Mouse (Mus musculus): ENCODE results near the gene Padi2. TPM values are rescaled to one million over a fixed set of nuclear protein-coding genes. Genes with fewer than 3 reads are reported as not detected.

The Padi2 gene
- polyA plus RNA-seq, 1 experiment from 2014 or later, result 2.4 TPM

GRCm38 (mm10) chr4:140891525-140892162 lies 14.5 kb upstream of the Padi2 start:
- 88% methylated on average over 14 of the region's 14 CpGs for WGBS
- H3K4me3 ChIP-seq (ENCODE audit: low read depth, low read length), result no peak overlapping the region
- no peaks in the 10 kb centered on the region for H3K4me1 ChIP-seq (replicated peaks; ENCODE audit: control insufficient read depth, insufficient read depth, low read length)
- H3K27me3 ChIP-seq (replicated peaks; ENCODE audit: control insufficient read depth, insufficient read depth, low read length), result no peaks in the 10 kb centered on the region
- no peaks in the 10 kb centered on the region for H3K36me3 ChIP-seq (ENCODE audit: control insufficient read depth, insufficient read depth, low read length)
- ATAC-seq (replicated peaks; ENCODE audit: low FRiP score) (no peak), DNase-seq (ENCODE audit: low spot score) (no peak)
- H3K9me3 ChIP-seq (ENCODE audit: control insufficient read depth, low read length), result no peaks in the 10 kb centered on the region
- H3K4me2 ChIP-seq, result no peak overlapping the region
- no peak overlapping the region for H3K9ac ChIP-seq (ENCODE audit: low read depth, low read length)
- H3K27ac ChIP-seq (ENCODE audit: low read depth, low read length), result no peak overlapping the region

GRCm38 (mm10) chr4:140892163-140892530 lies 14.0 kb upstream of the Padi2 start:
- DNase-seq (ENCODE audit: low spot score) (no peak), ATAC-seq (replicated peaks; ENCODE audit: low FRiP score) (no peak)
- 64% methylated on average over 1 of the region's 1 CpGs for WGBS

DNA sequence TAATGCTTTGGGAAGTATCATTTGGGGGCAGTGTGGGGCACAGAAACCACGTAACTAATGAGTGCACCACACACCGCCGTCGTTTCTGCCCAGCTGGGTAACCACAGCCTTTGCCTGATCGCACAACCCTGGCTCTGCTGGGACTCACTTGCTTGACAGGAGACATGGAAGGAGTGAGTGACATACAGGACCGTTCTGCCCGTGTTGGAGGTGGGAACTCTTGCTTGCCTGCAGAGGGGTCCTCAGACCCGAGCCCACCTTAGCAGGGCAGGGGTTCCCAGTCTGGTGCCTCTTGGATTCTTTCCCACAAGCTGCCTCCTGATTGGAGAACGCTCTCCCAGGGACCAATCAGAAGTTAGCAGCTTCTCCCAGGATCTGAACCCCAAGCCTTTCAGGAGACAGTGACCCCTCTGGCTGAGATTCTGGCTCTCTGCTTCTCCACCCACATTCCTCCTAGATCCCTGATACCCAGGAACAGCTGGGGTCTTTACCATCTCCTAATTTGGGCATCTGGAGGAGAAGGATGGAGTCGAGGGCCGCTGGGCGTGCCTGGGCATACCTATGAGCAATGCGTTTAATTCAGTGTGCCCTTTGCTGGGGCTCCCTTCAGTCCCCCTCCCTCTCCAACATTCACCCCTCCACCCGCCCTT lies 1.2 kb upstream of the Padi2 start:
- H3K9ac ChIP-seq (ENCODE audit: low read depth, low read length), result no peak overlapping the region
- peaks cover 29% of the 10 kb centered on the region for H3K27me3 ChIP-seq (replicated peaks; ENCODE audit: control insufficient read depth, insufficient read depth, low read length)
- H3K9me3 ChIP-seq (ENCODE audit: control insufficient read depth, low read length), result no peaks in the 10 kb centered on the region
- H3K4me1 ChIP-seq (replicated peaks; ENCODE audit: control insufficient read depth, insufficient read depth, low read length), result 0 out of 2 replicates have a peak, but pooled peaks cover 7% of the 10 kb centered on the region
- WGBS, result 38% methylated on average over 14 of the region's 14 CpGs
- DNase-seq (ENCODE audit: low spot score) (no peak), ATAC-seq (replicated peaks; ENCODE audit: low FRiP score) (no peak)
- peak overlapping the region; percentile 65 for H3K4me2 ChIP-seq
- H3K36me3 ChIP-seq (ENCODE audit: control insufficient read depth, insufficient read depth, low read length), result no peaks in the 10 kb centered on the region
- no peak overlapping the region for H3K27ac ChIP-seq (ENCODE audit: low read depth, low read length)
- no peak overlapping the region for H3K4me3 ChIP-seq (ENCODE audit: low read depth, low read length)

More at GRCm38 (mm10) chr4:140892163-140892530, 14.0 kb upstream of the Padi2 start:
- Histone ChIP-seq H3K4me1 (replicated peaks; ENCODE audit: control insufficient read depth, insufficient read depth, low read length) (no peaks in the 10 kb centered on the region), H3K9ac (ENCODE audit: low read depth, low read length) (no peak overlapping the region), H3K36me3 (ENCODE audit: control insufficient read depth, insufficient read depth, low read length) (no peaks in the 10 kb centered on the region), H3K4me3 (ENCODE audit: low read depth, low read length) (no peak overlapping the region), H3K27me3 (replicated peaks; ENCODE audit: control insufficient read depth, insufficient read depth, low read length) (no peaks in the 10 kb centered on the region), H3K4me2 (no peak overlapping the region), H3K27ac (ENCODE audit: low read depth, low read length) (no peak overlapping the region), H3K9me3 (ENCODE audit: control insufficient read depth, low read length) (no peaks in the 10 kb centered on the region)

DNA sequence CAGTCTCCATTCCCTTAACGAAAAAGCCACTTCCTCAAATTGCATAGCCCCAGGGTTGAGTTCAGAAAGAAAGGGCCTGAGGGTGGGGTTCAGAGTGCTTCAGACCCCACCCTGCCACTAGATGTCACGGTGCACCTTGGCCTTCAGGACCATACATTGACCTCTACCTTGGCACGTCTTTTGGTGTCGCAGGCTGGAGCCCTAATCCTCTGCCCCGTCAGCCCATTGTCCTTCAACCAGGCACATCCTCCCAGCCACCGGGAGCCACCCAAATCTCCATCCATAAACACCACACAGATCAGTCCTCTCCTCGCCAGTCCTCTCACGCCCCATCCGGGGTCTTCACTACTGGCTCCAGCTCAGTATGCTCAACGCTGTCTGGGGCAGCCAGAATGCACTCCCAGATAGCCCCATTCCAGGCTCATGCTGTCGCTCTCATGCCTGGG lies 695 bp upstream of the Padi2 start:
- DNase-seq (ENCODE audit: low spot score), result no peak
- Histone ChIP-seq H3K4me1 (replicated peaks; ENCODE audit: control insufficient read depth, insufficient read depth, low read length) (0 out of 2 replicates have a peak, but pooled peaks cover 7% of the 10 kb centered on the region), H3K4me3 (ENCODE audit: low read depth, low read length) (peak overlapping the region; percentile 40; the same call in 1 of the 2 replicates), H3K4me2 (peak overlapping the region; percentile 65), H3K9me3 (ENCODE audit: control insufficient read depth, low read length) (no peaks in the 10 kb centered on the region), H3K27me3 (replicated peaks; ENCODE audit: control insufficient read depth, insufficient read depth, low read length) (peaks cover 29% of the 10 kb centered on the region), H3K27ac (ENCODE audit: low read depth, low read length) (no peak overlapping the region), H3K36me3 (ENCODE audit: control insufficient read depth, insufficient read depth, low read length) (no peaks in the 10 kb centered on the region), H3K9ac (ENCODE audit: low read depth, low read length) (no peak overlapping the region; the same call in 1 of the 2 replicates)
- WGBS, result 20% methylated on average over 11 of the region's 11 CpGs
- no peak for ATAC-seq (replicated peaks; ENCODE audit: low FRiP score)

DNA sequence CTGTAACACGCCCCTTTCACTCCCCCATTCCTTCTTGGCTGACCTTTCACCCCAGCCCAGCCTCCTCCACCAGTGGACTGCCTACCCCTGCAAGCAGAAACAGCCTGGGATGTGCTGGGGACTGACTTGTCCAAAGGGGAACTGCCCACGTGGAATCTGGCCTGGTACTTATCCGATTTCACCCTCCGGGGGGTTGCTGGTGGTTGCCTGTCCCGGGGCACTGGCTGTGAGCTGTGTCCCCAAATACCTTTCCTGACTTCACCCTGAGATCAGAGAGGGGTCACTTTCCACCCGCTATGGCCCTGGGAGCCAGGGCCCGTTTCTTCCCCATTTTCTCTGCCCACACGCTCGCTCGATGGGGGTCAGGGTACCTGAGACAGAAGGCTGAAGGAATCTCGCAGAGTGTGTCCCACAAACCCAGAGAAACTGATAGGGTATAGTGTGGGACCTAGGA lies 710 bp downstream of the Padi2 start:
- no peak overlapping the region for H3K4me2 ChIP-seq
- H3K4me1 ChIP-seq (replicated peaks; ENCODE audit: control insufficient read depth, insufficient read depth, low read length), result 0 out of 2 replicates have a peak, but pooled peaks cover 7% of the 10 kb centered on the region
- no peak overlapping the region for H3K27ac ChIP-seq (ENCODE audit: low read depth, low read length)
- no peaks in the 10 kb centered on the region for H3K9me3 ChIP-seq (ENCODE audit: control insufficient read depth, low read length)
- no peaks in the 10 kb centered on the region for H3K36me3 ChIP-seq (ENCODE audit: control insufficient read depth, insufficient read depth, low read length)
- peaks cover 29% of the 10 kb centered on the region for H3K27me3 ChIP-seq (replicated peaks; ENCODE audit: control insufficient read depth, insufficient read depth, low read length)
- H3K9ac ChIP-seq (ENCODE audit: low read depth, low read length), result no peak overlapping the region
- no peak overlapping the region for H3K4me3 ChIP-seq (ENCODE audit: low read depth, low read length)
- 54% methylated on average over 11 of the region's 11 CpGs for WGBS
- DNase-seq (ENCODE audit: low spot score) (no peak), ATAC-seq (replicated peaks; ENCODE audit: low FRiP score) (no peak)

- DNase-seq (ENCODE audit: low spot score) (no peak), ATAC-seq (replicated peaks; ENCODE audit: low FRiP score) (no peak)
- Histone ChIP-seq H3K36me3 (ENCODE audit: control insufficient read depth, insufficient read depth, low read length) (no peaks in the 10 kb centered on the region), H3K27me3 (replicated peaks; ENCODE audit: control insufficient read depth, insufficient read depth, low read length) (peaks cover 29% of the 10 kb centered on the region), H3K27ac (ENCODE audit: low read depth, low read length) (no peak overlapping the region), H3K4me2 (no peak overlapping the region), H3K4me3 (ENCODE audit: low read depth, low read length) (no peak overlapping the region), H3K9me3 (ENCODE audit: control insufficient read depth, low read length) (no peaks in the 10 kb centered on the region), H3K9ac (ENCODE audit: low read depth, low read length) (no peak overlapping the region), H3K4me1 (replicated peaks; ENCODE audit: control insufficient read depth, insufficient read depth, low read length) (0 out of 2 replicates have a peak, but pooled peaks cover 7% of the 10 kb centered on the region)
- 63% methylated on average over 12 of the region's 12 CpGs for WGBS
These were observed 1.3 kb downstream of the Padi2 start for GRCm38 (mm10) chr4:140907306-140908024.

- peaks cover 29% of the 10 kb centered on the region for H3K27me3 ChIP-seq (replicated peaks; ENCODE audit: control insufficient read depth, insufficient read depth, low read length)
- no peak overlapping the region for H3K27ac ChIP-seq (ENCODE audit: low read depth, low read length)
- 0 out of 2 replicates have a peak, but pooled peaks cover 7% of the 10 kb centered on the region for H3K4me1 ChIP-seq (replicated peaks; ENCODE audit: control insufficient read depth, insufficient read depth, low read length)
- peak; percentile 69 for ATAC-seq (replicated peaks; ENCODE audit: low FRiP score)
- H3K36me3 ChIP-seq (ENCODE audit: control insufficient read depth, insufficient read depth, low read length), result no peaks in the 10 kb centered on the region
- 44% methylated on average over 5 of the region's 5 CpGs for WGBS
- no peak for DNase-seq (ENCODE audit: low spot score)
- no peaks in the 10 kb centered on the region for H3K9me3 ChIP-seq (ENCODE audit: control insufficient read depth, low read length)
- H3K4me2 ChIP-seq, result no peak overlapping the region
- H3K9ac ChIP-seq (ENCODE audit: low read depth, low read length), result no peak overlapping the region
- H3K4me3 ChIP-seq (ENCODE audit: low read depth, low read length), result no peak overlapping the region
These were observed 2.5 kb downstream of the Padi2 start for GRCm38 (mm10) chr4:140908627-140909026.

- H3K36me3 ChIP-seq (ENCODE audit: control insufficient read depth, insufficient read depth, low read length), result no peaks in the 10 kb centered on the region
- H3K9me3 ChIP-seq (ENCODE audit: control insufficient read depth, low read length), result no peaks in the 10 kb centered on the region
- 77% methylated on average over 4 of the region's 4 CpGs for WGBS
- ATAC-seq (replicated peaks; ENCODE audit: low FRiP score) (no peak), DNase-seq (ENCODE audit: low spot score) (no peak)
- 0 out of 2 replicates have a peak, but pooled peaks cover 7% of the 10 kb centered on the region for H3K4me1 ChIP-seq (replicated peaks; ENCODE audit: control insufficient read depth, insufficient read depth, low read length)
- no peak overlapping the region for H3K27ac ChIP-seq (ENCODE audit: low read depth, low read length)
- no peak overlapping the region for H3K9ac ChIP-seq (ENCODE audit: low read depth, low read length)
- H3K27me3 ChIP-seq (replicated peaks; ENCODE audit: control insufficient read depth, insufficient read depth, low read length), result peaks cover 26% of the 10 kb centered on the region
- H3K4me3 ChIP-seq (ENCODE audit: low read depth, low read length), result no peak overlapping the region
- H3K4me2 ChIP-seq, result no peak overlapping the region
These were observed 3.4 kb downstream of the Padi2 start for GRCm38 (mm10) chr4:140909536-140909935.
